Mouse (Mus musculus) adrenal gland, adult 18-20 months (tissue): ENCODE results near the gene Olfr1375. TPM values are rescaled to one million over a fixed set of nuclear protein-coding genes. Genes with fewer than 3 reads are reported as not detected.

Source experiments
- total RNA-seq, 2 experiments: library from RNA; stranded (reverse); gene quantifications; 1 replicate in 1 of 2; 2 replicates in 1 of 2; pipeline ENCODE4 v1.2.3; 2021

Gene Olfr1375
- total RNA-seq, 2 experiments from 2014 or later: not detected

Other genes with a start within 250 kb of the Olfr1375 start
- 1 to 10 TPM; 4.3 to 4.8 TPM for gene Zfp354c, start 220.4 kb upstream of the Olfr1375 start, total RNA-seq
- under 1 TPM; 0.53 to 0.99 TPM for gene Zfp879, start 206.6 kb upstream of the Olfr1375 start, total RNA-seq
- gene Grm6, start 197.4 kb upstream of the Olfr1375 start, total RNA-seq: not detected
- 1 to 10 TPM; 1.5 to 2.3 TPM for gene Zfp454, start 160.5 kb upstream of the Olfr1375 start, total RNA-seq
- 1 to 10 TPM; 6.9 to 8.2 TPM for gene Zfp2, start 131.9 kb upstream of the Olfr1375 start, total RNA-seq
- gene Zfp354b, start 116.5 kb upstream of the Olfr1375 start, total RNA-seq: 1 to 10 TPM; 2.2 to 2.9 TPM
- not detected for gene 4933414I15Rik, start 104.3 kb upstream of the Olfr1375 start, total RNA-seq
- gene Prop1, start 94.3 kb upstream of the Olfr1375 start, total RNA-seq: not detected
- not detected for gene Olfr1378, start 81.6 kb upstream of the Olfr1375 start, total RNA-seq
- not detected for gene Olfr1377, start 66.1 kb upstream of the Olfr1375 start, total RNA-seq
- not detected for gene Olfr51, start 44.5 kb upstream of the Olfr1375 start, total RNA-seq
- gene Olfr54, start 33.9 kb upstream of the Olfr1375 start, total RNA-seq: under 1 TPM in 1 of 2 experiments, not detected in 1; 0.43 TPM
- gene Zfp354a, start 11.1 kb downstream of the Olfr1375 start, total RNA-seq: 1 to 10 TPM; 5.6 to 9.8 TPM
- gene Gm12569, start 172.4 kb downstream of the Olfr1375 start, total RNA-seq: not detected
- 100 to 1,000 TPM in 1 of 2 experiments, 10 to 100 TPM in 1; 87.0 to 115 TPM for gene Clk4, start 213.6 kb downstream of the Olfr1375 start, total RNA-seq
- under 1 TPM; 0.54 to 0.70 TPM for gene BC049762, start 214.9 kb downstream of the Olfr1375 start, total RNA-seq
- 1 to 10 TPM; 2.0 to 7.4 TPM for gene Col23a1, start 241.8 kb downstream of the Olfr1375 start, total RNA-seq